Mouse (Mus musculus): ENCODE results near the gene Atp9a.

- TF ChIP-seq EP300 (IDR thresholded peaks at IDR 0.05) (no peak), CTCF (IDR thresholded peaks at IDR 0.05) (no peak)
These were observed 123.9 kb downstream of the Atp9a start for GRCm38 (mm10) chr2:168618205-168618717.
